Mouse (Mus musculus): ENCODE results near the gene Rnf5.

Gene Rnf5

DNA sequence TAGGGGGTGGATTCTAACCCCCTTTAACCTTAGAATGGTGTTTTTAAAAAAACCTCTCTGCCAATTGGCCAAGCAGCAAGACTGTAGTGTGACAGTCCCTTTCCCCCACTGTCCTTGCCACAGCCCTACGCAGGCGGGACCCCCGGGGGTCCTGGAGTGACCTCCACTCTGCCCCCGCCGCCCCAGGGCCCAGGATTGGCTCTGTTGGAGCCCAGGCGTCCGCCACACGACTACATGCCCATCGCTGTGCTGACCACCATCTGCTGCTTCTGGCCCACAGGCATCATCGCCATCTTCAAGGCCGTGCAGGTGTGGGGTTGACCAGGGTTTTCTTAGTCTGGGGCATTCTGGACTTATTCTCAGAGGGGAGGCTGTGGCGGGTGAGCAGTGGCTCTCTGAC is 28.2 kb upstream of the Rnf5 start:
- no peak for DNase-seq

DNA sequence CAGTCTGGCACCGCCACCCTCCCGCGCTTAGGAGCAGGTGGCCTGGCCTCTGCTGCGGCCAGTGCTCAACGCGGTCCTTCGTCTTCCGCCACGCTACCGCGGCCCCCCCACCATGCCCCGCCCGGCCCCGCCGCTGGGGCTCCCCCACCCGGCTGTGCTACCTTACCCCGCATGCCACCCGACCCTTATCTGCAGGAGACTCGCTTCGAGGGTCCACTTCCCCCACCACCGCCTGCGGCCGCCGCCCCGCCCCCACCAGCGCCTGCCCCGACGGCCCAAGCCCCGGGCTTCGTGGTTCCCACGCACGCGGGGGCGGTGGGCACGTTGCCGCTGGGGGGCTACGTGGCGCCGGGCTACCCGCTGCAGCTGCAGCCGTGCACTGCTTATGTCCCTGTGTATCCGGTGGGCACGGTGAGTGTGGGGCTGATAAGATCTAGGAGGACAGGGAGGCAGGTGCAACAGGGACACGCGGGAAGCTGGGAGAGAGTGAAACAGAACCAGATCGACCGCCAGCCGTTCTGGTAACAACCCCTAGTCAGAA is 27.3 kb upstream of the Rnf5 start:
- DNase-seq, result no peak

DNA sequence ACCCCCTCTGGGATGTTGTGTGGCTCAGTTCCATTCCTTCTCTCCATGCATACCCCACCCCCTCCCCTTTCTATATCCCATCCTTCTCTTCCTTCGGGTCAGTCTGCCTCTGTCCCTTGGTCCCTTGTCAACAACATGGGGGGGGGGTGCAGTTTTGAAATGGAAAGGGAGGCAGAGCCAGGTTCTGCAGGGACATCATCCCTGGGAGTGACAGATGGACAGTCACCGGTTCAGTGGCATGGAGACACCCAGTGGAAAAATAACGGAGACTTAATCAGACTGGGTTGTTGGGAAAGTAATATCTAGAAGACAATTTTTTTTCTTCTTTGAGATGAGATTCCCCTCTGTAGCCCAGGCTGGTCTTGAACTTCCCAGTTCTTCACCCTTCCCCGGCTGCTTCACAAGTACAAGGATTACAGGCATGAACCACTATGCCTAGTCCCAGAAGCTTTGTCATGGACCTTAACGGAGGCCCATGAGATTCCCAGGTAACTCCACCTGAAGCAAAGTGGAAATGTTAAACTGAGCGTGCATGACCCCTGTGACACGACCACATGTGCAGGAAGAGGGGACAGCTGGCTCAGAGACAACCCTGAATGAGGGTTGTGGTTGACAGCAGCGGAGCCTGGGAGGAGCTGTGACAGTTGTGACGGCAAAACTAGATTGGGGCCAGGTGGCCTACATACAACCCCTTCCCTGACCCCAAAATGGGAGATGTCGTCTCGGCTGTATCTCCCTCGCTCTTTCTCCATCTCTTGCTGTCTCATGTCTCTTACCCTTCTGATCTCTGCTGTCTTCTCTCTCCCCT is 26.5 kb upstream of the Rnf5 start:
- DNase-seq, result no peak

DNA sequence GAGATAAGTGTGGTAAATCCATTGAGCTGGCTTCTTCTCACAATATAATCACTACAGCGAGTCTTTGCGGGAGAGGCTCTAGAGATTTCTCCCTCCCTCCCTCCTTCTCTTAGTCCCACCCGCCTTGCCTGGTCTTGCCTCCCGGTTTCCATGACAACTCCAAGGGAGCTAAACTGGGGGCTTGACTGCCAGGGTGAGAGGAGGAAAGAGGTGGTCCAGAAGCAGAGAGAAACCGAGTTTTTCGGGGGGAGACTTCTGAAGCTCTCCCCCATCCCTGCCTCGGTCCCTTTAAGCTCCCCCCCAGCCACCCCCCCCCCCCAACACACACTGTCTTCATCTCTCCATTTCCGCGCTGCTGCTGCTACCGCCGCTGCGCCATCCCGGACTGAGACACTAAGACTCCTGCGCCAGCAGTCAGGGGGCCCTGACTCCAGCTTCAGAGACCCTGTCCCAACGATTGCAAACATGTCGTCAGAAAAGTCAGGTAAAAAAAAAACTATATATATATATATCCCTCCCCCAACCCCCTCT is 25.8 kb upstream of the Rnf5 start, which contains the start of gene Prrt1:
Gene Prrt1 (plus strand): TSS at position 313 of the 531 bp plus-strand sequence.
- peak; percentile 68 for DNase-seq

DNA sequence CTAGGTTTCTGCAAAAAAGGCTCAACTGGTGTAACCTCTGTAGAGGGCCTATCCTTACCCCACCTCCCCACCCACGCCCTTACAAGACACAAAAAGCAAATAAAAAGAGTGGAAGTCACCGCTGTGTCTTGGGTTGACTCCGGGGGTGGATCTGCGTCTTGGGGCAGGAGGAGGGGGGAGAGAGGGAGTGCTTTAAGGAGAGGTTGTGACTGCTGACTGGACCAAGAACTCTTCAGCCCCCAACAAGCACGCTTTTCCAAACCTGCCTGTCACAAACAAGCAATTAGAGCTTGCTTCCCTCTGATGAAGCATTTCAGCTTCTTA is 25.1 kb upstream of the Rnf5 start:
- DNase-seq, result no peak

DNA sequence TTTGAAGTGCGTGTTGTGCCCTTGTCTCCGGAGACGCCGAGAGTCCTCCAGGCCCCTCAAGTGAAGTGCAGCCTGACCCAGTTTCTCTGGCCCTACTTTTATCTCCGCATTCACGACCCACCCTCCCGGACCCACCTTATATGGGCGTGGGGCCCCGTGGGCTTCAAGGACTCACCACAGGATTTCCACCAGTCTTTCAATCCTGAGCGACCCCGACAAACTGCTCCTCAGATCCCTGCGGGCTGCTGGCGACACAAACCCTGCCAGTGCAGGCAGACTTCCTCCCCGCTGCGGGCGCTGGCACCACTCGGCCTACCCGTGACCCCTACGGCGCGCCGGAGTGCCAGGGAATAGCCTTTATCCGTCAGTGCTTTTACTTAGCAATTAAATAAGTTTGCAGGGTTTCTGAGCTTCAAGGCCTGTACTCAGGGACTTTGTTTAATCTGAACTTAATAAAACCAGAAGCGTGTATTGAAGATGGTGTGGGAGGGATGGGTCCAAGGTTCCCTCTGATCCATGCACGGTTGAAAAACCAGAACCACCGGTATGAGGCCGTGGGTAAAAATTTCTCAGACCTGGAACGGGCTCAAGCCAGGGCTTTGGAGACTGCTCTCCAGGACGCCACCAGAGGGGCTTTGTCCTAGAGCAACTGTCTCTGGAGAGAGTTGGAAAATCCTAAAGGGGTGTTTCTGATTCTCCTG is 24.6 kb upstream of the Rnf5 start, which contains the start of gene Ppt2:
Gene Ppt2 (minus strand): TSS at position 568 of the 701 bp plus-strand sequence.
- peak; percentile 66 for DNase-seq

DNA sequence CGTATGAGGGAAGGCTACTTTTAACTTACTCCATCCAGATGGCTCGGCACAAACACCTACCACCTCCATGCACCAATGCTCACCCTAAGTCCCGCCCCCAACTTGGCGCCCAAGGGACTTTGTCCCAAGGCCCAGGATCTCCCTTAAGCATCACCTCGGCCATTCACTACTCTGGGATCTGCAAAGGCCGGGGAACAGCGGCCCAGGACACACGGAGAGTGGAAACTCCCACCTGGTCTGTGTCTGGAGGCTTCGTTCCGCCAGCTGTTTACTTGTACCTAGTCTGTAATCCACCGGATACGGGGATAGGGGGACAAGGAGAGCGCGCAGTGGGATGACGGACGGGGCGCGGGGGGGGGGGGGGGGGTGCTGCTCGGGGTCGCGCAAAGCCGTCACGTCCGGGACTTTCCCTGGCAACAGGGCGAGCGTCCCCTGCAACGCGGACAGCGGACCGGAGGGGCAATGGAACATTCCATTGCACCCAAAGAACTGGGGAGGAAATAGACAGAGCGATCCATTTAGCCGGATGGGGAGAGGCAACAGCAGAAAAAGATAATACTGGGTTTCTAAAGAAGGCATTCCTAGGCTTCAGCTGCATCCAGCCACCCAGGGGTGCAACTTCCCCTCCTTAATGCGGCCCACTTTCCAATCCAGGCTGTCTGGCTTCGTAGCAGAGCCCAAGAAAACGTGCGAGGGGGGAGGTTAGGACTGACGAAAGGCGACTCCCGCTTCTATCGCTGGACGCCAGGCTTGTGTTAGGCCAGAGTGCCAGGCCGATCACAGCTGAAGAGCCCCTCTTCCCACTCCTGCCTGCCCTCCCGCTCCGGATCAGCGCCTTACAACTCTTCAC is 23.8 kb upstream of the Rnf5 start:
- peak; percentile 89 for DNase-seq

DNA sequence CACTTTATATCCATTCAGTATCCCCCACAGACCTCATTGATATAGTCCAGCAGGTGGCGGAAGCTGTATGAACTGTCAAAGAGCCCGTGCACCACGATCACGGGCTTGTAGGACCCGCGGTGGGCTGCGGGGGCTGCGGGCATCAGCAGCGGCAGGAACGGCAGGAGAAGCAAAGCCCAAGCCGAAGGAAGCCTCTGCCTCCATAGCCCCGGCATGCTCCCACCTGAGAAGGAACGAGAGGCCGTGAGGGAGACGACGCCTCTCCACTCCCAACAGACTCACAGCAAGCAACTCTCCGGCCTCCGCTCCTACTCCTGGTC is 23.2 kb upstream of the Rnf5 start:
- no peak for DNase-seq

DNA sequence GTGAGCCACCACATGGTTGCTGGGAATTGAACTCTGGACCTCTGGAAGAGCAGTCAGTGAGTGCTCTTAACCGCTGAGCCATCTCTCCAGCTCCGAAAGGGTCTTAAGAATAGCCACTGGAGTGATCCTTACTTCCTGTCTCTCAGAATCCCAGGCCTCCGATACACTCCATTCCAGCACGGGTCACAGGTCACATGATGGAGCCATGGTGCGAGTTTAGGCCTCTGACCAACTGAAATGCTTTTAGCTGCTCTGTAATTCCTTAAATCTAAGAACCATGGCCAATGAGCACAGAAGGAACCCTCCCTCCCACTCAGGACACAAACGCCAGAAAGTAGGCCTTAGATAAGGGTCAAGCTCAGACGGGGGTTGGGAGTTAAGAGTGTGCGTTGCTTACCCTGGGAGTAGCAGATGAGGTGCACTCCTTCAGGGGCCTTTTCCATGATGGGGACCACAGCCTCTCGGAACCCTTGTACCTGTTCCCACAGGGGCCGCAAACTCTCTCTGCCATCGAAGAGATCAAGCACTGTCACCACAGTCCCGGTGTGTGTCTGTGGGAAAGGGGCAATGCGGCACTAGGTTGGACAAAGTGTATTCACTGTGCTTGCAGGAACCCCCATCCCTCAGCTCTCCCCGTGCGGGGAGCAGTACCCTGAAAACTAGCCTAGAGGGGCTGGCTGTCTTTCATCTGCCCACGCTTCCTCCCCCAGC is 22.7 kb upstream of the Rnf5 start:
- no peak for DNase-seq

DNA sequence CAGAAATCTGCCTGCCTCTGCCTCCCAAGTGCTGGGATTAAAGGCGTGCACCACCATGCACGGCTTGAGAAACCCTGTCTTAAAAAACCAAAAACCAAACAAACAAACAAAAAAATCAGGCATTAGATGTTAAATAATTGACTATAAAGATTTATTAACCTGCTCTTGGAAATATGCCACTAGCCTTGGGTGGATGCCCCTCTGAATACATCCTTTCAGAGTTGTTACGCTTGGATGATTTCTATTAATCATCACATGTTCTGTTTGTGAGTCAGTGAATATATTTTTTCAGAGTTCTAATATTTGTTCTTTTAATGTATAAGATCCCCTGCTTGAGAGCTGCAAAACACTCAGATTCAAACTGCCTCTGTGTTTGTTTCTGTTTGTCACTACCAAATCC is 21.5 kb upstream of the Rnf5 start:
- no peak for DNase-seq

DNA sequence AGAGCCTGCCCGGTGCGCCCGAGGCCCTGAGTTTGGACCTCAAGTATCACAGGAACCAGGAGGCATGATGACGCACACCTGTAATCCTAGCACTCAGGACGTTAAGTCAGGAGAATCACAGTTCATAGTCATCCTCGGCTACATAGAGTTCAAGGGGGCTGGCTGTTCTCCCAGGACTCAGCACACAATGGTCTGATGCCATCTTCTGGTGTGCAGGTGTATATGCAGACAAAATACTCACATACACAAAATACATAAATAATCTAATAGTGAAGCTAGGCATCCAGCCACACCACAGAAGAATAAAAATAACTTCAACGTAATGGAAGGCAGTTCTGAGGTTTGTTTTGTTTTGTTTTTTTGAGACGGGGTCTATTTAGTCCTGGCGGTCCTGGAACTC is 19.7 kb upstream of the Rnf5 start:
- DNase-seq, result no peak

DNA sequence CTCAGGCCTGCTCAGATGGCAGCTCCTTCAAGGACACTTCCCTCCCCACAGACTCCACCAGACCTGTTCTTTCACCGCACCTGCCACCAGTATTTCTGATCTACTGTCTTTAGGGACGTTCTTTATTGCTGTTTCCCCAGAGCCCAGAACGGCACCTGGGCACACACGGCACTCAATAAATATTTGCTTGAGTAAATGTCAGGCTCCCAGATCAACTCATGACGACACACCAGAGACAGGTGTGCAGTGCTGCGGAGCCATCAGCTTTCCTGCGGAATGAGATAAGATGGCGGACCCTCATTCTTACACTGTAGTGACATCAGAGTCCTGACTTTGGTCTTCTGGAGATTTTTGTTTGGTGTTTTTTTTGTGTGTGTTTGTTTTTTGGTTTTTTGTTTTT is 17.5 kb upstream of the Rnf5 start:
- DNase-seq, result no peak

DNA sequence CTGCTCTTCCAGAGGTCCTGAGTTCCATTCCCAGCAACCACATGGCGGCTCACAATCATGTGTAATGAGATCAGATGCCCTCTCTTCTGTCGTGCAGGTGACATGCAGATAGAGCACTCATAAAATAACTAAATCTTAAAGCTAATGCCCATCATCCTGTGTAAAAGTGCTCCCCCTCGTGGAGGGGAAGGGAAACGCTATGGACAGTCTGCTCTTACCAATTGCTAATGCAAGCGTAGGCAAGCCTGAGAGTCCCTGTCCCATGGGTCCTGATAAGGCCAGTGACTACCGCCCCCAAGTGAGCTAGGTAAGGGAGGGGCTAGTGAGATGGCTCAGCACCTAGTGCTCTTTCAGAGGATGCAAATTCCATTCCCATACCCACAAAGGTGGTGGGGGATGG is 15.5 kb upstream of the Rnf5 start:
- DNase-seq, result no peak

DNA sequence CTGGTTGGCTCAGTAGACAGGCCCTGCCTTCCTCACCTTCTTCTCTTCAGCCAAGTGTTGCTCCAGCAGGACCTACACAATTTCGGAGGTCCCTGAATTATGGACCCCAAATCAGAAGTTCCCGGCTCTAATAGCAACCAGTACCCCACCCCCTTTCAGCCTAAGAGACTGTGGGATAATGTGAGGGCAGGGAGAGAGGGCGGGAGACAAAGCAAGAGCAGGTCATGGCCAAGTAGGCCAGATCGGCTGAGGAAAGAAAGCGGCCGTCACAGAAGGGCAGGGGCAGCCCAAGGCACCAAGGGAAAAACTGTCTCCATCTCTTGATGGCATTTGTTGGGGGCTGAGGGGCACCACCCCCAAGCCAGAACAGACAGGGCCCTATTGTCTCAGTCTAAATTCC is 12.4 kb upstream of the Rnf5 start, which contains the start of gene Egfl8:
Gene Egfl8 (minus strand): TSS at position 101 of the 400 bp plus-strand sequence.
- no peak for DNase-seq

DNA sequence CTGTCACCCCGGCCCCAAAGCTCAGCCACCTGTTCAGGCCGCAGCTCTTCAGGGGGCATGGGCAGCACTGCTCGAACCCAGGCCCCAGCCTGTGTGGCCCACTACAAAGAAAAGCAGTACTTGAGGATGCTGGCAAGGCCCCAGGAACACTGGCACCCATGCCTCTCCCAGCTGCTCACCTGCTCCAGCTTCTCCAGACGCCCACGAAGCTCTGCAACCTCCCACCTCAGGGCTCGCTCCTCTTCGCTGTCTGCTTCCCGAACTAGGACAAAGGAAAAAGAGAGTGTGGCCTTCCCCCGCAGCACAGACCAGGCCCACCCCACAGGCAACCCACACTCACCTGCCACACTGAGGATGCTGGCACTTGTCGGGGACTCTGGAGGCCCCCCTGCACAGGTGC is 10.3 kb upstream of the Rnf5 start:
- no peak for DNase-seq

DNA sequence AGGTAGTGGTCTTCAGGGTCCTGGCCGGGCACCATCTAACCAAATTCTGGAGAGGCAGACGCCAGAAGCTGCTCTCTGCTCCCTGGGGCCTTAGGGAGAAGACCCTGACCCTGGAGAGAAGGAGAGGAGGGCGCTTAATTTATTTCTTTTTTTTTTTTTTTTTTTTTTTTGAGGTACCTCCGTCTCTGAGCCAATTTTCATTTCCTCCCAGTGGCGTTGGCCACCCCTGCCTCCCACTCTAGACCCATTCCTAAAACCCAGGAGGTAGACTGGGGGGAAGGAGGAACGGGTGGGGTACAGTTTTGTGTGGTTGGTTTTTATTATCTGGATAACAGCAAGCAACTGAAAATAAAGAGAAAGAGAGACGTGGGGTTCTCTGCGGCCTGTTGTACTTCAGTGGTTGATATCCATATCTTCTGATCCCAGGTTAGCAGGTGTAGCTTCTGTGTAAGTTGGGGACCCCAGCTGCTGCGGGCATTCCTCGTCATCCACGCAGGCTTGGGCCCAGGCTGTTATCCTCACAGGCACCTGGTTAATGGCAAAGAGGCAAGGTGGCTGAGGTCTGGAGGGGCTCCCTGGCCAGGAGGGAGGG is 9.7 kb upstream of the Rnf5 start:
- no peak for DNase-seq

DNA sequence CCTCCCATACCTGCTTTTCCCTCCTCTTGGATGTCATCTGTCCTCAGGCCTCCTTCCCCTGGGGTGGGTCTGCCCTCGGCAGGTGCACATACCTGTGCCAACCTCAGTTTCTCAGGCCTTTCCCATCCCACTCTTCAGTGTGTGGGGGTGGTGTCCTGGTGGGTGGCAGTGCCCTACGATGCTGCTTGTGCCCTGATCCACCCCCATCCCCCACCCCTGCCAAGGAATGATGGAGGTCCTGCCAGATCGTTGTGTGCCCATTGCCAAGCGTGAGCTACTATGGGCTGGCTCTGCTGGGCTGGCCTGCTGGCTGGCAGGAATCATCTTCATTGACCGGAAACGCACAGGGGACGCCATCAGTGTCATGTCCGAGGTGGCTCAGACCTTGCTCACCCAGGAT is 7.6 kb upstream of the Rnf5 start:
- no peak for DNase-seq

DNA sequence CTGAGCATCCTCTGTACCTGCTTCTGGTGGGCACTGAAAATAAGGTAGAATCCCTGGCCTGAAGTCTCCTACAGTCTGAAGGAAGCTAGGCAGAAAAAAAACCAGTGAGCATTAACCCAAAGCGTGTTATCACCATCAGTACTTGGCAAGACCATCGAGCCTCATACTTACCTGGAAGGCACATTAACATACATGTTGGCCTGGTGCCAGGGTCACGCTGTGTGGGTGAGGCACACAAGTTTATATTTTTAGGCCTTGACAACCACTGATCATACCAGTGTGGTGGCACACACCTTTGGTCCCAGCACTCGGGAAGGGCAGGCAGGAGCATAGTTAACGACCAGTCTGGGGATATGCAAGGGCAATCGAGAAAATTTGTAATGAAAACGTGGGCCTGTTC is 4.5 kb upstream of the Rnf5 start:
- DNase-seq, result no peak

DNA sequence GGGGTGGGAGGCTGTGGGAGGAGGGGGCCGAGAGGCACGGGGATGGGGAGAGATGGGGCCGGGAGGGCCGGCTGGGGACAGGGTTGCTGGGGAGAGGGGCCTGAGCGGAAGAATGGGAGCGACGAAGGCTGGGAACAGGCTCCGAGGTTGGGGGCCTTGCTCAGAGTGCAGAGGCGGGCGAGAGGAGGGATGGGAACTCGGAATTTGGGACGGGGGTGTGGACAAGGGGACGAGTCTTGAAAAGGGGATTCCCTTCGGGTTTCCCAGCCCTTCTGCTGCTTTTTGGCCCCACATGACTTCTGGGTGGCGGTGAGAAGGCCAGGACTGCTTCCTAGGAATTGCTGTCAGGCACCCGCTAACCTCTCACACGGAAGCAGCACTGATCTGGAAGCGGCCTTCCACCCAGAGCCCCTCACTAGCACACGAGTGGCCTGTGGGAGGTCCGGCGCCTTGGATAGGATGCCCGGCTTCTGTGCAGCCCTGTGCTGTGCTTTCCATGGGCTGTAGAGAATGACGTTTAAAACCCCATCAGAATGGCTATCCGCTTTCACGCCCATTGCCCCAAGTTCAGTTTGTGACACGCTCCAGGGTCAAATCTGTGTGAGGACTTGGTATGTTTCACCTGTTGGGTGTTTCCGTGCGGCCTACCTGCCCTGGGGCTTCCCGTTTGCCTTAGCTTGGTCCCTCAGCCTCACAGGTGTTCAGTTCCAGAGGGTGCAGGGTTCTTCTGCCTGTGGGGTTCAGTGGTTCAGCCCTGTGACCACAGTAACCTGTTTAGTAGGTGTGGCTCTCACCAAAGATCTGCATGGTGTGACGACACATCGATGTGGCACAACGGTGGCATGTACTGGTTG is 2.9 kb upstream of the Rnf5 start:
- no peak for DNase-seq

DNA sequence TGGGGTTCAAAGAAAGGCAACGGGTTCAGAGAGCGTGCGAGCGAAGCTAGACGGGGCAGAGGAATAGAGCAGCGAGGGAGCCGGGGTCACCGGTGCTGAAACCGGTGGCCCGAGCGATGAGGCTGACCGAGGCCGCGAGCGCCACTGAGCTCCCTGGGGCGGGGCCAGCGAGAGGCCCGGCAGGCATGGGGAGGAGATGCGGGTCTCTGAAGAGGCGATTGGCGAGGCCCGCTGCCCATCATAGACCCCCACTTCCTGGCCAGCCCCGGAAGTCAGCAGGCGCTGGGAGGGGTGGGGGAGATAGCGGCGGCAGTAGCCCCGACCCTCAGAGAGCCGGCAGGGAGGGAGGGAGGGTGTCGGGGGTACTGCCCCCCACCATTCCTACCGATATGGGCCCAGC is 2.1 kb upstream of the Rnf5 start:
- DNase-seq, result peak; percentile 98
